ENCODE assay signal across 8 mouse cellular contexts in genomic region chr6:125094843-125095242, GRCm38 (mm10). TPM values are rescaled to one million over a fixed set of nuclear protein-coding genes. Genes with fewer than 3 reads are reported as not detected.
DNase-seq lines count a peak whose midpoint lies in the region; ATAC-seq and TF ChIP-seq lines count a peak whose summit lies in the region.

No protein-coding gene starts in this region.

- intact Hi-C loops in left cerebral cortex, adult 2 months (cut with DNase I): loop anchor here (5.0 kb wide), 1 partner anchor 72 kb away; the partner anchor contains the start of gene Gapdh

- no peak overlapping the region for H3K9ac ChIP-seq in forebrain, embryonic 12.5 days
- no peak overlapping the region for H3K9ac ChIP-seq in intestine, postnatal 0 days (ENCODE audit: low read depth, low read length)
- no peak overlapping the region for H3K9ac ChIP-seq in neural tube, embryonic 14.5 days (replicated peaks; ENCODE audit: low read depth, low read length)

- no peak overlapping the region for H3K4me2 ChIP-seq in forebrain, embryonic 12.5 days
- H3K4me2 ChIP-seq in intestine, postnatal 0 days (replicated peaks; ENCODE audit: low read depth): no peak overlapping the region
- H3K4me2 ChIP-seq in neural tube, embryonic 14.5 days (ENCODE audit: low read depth, low read length): no peak overlapping the region

- peak overlapping the region; percentile 83 for H3K27ac ChIP-seq in left cerebral cortex, adult 2 months
- H3K27ac ChIP-seq in forebrain, embryonic 12.5 days: peak overlapping the region; percentile 97
- peak overlapping the region; percentile 91; the same call in 1 of the 2 replicates for H3K27ac ChIP-seq in intestine, postnatal 0 days (ENCODE audit: low read depth, low read length)
- peak overlapping the region; percentile 91 for H3K27ac ChIP-seq in neural tube, embryonic 14.5 days (ENCODE audit: low read depth, low read length)

- H3K36me3 ChIP-seq in forebrain, embryonic 12.5 days (replicated peaks): peaks cover 19% of the 10 kb centered on the region
- H3K36me3 ChIP-seq in intestine, postnatal 0 days (ENCODE audit: control insufficient read depth, insufficient read depth): peaks cover 5% of the 10 kb centered on the region; the same call in 1 of the 2 replicates
- peaks cover 10% of the 10 kb centered on the region for H3K36me3 ChIP-seq in neural tube, embryonic 14.5 days (ENCODE audit: control insufficient read depth, insufficient read depth, low read length)

- H3K9me3 ChIP-seq in forebrain, embryonic 12.5 days: no peaks in the 10 kb centered on the region
- H3K9me3 ChIP-seq in intestine, postnatal 0 days (ENCODE audit: control insufficient read depth): no peaks in the 10 kb centered on the region
- H3K9me3 ChIP-seq in neural tube, embryonic 14.5 days (ENCODE audit: control insufficient read depth, low read length): no peaks in the 10 kb centered on the region

- peaks cover 47% of the 10 kb centered on the region for H3K4me1 ChIP-seq in forebrain, embryonic 12.5 days
- peaks cover 19% of the 10 kb centered on the region; the same call in 1 of the 2 replicates for H3K4me1 ChIP-seq in intestine, postnatal 0 days (replicated peaks; ENCODE audit: control insufficient read depth, insufficient read depth, low read length)
- peaks cover 35% of the 10 kb centered on the region for H3K4me1 ChIP-seq in neural tube, embryonic 14.5 days (ENCODE audit: control insufficient read depth, insufficient read depth, low read length)

- no peaks in the 10 kb centered on the region for H3K27me3 ChIP-seq in forebrain, embryonic 12.5 days
- H3K27me3 ChIP-seq in intestine, postnatal 0 days (replicated peaks; ENCODE audit: control insufficient read depth, insufficient read depth, low read length): no peaks in the 10 kb centered on the region
- no peaks in the 10 kb centered on the region; the same call in 1 of the 2 replicates for H3K27me3 ChIP-seq in neural tube, embryonic 14.5 days (ENCODE audit: control insufficient read depth, insufficient read depth, low read length)

- WGBS in forebrain, embryonic 12.5 days: 72% methylated on average over 3 of the region's 3 CpGs
- 48% methylated on average over 3 of the region's 3 CpGs for WGBS in intestine, postnatal 0 days
- 59% methylated on average over 3 of the region's 3 CpGs for WGBS in neural tube, embryonic 14.5 days

- 0 out of 2 replicates have a peak, but pooled peaks have one; percentile 0 for ATAC-seq in forebrain, embryonic 12.5 days (ENCODE audit: low FRiP score)
- ATAC-seq in intestine, postnatal 0 days: no peak
- no peak for ATAC-seq in neural tube, embryonic 14.5 days (ENCODE audit: low read depth)

- DNase-seq in left cerebral cortex, adult 2 months (ENCODE audit: extremely low spot score in 1 of 2, low spot score in 2 of 2): no peak
- DNase-seq in left cerebral cortex, adult 9 months (ENCODE audit: low spot score in 2 of 2): no peak
- no peak for DNase-seq in adrenal gland, postnatal 14 days
- no peak for DNase-seq in spleen, postnatal 10 days (ENCODE audit: low spot score in 2 of 2)
- DNase-seq in natural killer cell, adult 2 months (ENCODE audit: low spot score in 2 of 2): no peak

- no peak for TF ChIP-seq CTCF in left cerebral cortex, adult 2 months (IDR thresholded peaks at IDR 0.05)
- no peak for TF ChIP-seq CTCF in intestine, postnatal 0 days (IDR thresholded peaks at IDR 0.05; ENCODE audit: low read depth)

- H3K4me3 ChIP-seq in left cerebral cortex, adult 2 months: no peak overlapping the region
- no peak overlapping the region for H3K4me3 ChIP-seq in forebrain, embryonic 12.5 days (replicated peaks)
- H3K4me3 ChIP-seq in intestine, postnatal 0 days (ENCODE audit: low read depth, low read length): no peak overlapping the region
- no peak overlapping the region for H3K4me3 ChIP-seq in neural tube, embryonic 14.5 days (ENCODE audit: low read depth, low read length)

RNA-seq across cellular contexts. Expression of gene Chd4, which starts 0.9 kb away (rescaled TPM):
- 100 to 1,000 TPM; 166 to 171 TPM for total RNA-seq in left cerebral cortex, adult 2 months (2021)
- polyA plus RNA-seq in forebrain, embryonic 12.5 days (2016; fragmentation: Nextera tagmentation; extraction: Ambion mirVana): 120 and 124 TPM in 2 replicates
- polyA plus RNA-seq in intestine, postnatal 0 days (2015; fragmentation: Nextera tagmentation; extraction: Ambion mirVana): 30.7 and 34.2 TPM in 2 replicates
- polyA plus RNA-seq in neural tube, embryonic 14.5 days (2014; fragmentation: Nextera tagmentation; extraction: Ambion mirVana): 72.1 and 82.2 TPM in 2 replicates
- total RNA-seq in adrenal gland, postnatal 14 days (2021): 189 and 192 TPM in 2 replicates

RNA-seq across cellular contexts. Expression of gene Lpar5, which starts 27.1 kb away (rescaled TPM):
- total RNA-seq in left cerebral cortex, adult 2 months (2021): under 1 TPM; 0.50 to 0.68 TPM
- 0.31 TPM in 1 of 2 replicates, not detected in the other for polyA plus RNA-seq in forebrain, embryonic 12.5 days (2016; fragmentation: Nextera tagmentation; extraction: Ambion mirVana)
- polyA plus RNA-seq in intestine, postnatal 0 days (2015; fragmentation: Nextera tagmentation; extraction: Ambion mirVana): 9.2 and 9.9 TPM in 2 replicates
- 0.70 and 0.91 TPM in 2 replicates for polyA plus RNA-seq in neural tube, embryonic 14.5 days (2014; fragmentation: Nextera tagmentation; extraction: Ambion mirVana)
- 0.44 and 2.1 TPM in 2 replicates for total RNA-seq in adrenal gland, postnatal 14 days (2021)

RNA-seq across cellular contexts. Expression of gene Nop2, which starts 36.9 kb away (rescaled TPM):
- 10 to 100 TPM; 28.1 to 32.1 TPM for total RNA-seq in left cerebral cortex, adult 2 months (2021)
- polyA plus RNA-seq in forebrain, embryonic 12.5 days (2016; fragmentation: Nextera tagmentation; extraction: Ambion mirVana): 62.9 and 63.6 TPM in 2 replicates
- 21.9 and 22.6 TPM in 2 replicates for polyA plus RNA-seq in intestine, postnatal 0 days (2015; fragmentation: Nextera tagmentation; extraction: Ambion mirVana)
- 45.0 and 49.6 TPM in 2 replicates for polyA plus RNA-seq in neural tube, embryonic 14.5 days (2014; fragmentation: Nextera tagmentation; extraction: Ambion mirVana)
- total RNA-seq in adrenal gland, postnatal 14 days (2021): 47.0 and 53.7 TPM in 2 replicates

RNA-seq across cellular contexts. Expression of gene Acrbp, which starts 45.4 kb away (rescaled TPM):
- total RNA-seq in left cerebral cortex, adult 2 months (2021): 10 to 100 TPM; 12.2 to 18.4 TPM
- 14.7 and 17.7 TPM in 2 replicates for polyA plus RNA-seq in forebrain, embryonic 12.5 days (2016; fragmentation: Nextera tagmentation; extraction: Ambion mirVana)
- 3.1 and 4.1 TPM in 2 replicates for polyA plus RNA-seq in intestine, postnatal 0 days (2015; fragmentation: Nextera tagmentation; extraction: Ambion mirVana)
- polyA plus RNA-seq in neural tube, embryonic 14.5 days (2014; fragmentation: Nextera tagmentation; extraction: Ambion mirVana): 16.8 and 19.8 TPM in 2 replicates
- 7.5 and 8.2 TPM in 2 replicates for total RNA-seq in adrenal gland, postnatal 14 days (2021)

RNA-seq across cellular contexts. Expression of gene Iffo1, which starts 50.2 kb away (rescaled TPM):
- 10 to 100 TPM; 64.6 to 67.1 TPM for total RNA-seq in left cerebral cortex, adult 2 months (2021)
- polyA plus RNA-seq in forebrain, embryonic 12.5 days (2016; fragmentation: Nextera tagmentation; extraction: Ambion mirVana): 15.9 and 16.0 TPM in 2 replicates
- 3.2 and 3.9 TPM in 2 replicates for polyA plus RNA-seq in intestine, postnatal 0 days (2015; fragmentation: Nextera tagmentation; extraction: Ambion mirVana)
- polyA plus RNA-seq in neural tube, embryonic 14.5 days (2014; fragmentation: Nextera tagmentation; extraction: Ambion mirVana): 18.3 and 18.5 TPM in 2 replicates
- 18.6 and 25.0 TPM in 2 replicates for total RNA-seq in adrenal gland, postnatal 14 days (2021)
